Mouse (Mus musculus) cortical plate, adult 2 months (tissue): ENCODE measurements around the gene Cd5.

Source experiments
- CTCF ChIP-seq: fragments of 200-500 bp; IDR thresholded peaks from 2 replicates; pipeline ENCODE4 v1.5.1; 2011; ENCODE audit warnings: mild to moderate bottlenecking, control low read depth, low read length; ENCODE audit not compliant: insufficient read depth; ENCODE audit errors: extremely low read depth
- POLR2A ChIP-seq: fragments of 200-500 bp; IDR thresholded peaks from 2 replicates; pipeline ENCODE4 v1.6.1; 2011; ENCODE audit warnings: mild to moderate bottlenecking, low read length, control low read depth; ENCODE audit not compliant: insufficient read depth; ENCODE audit errors: extremely low read depth

DNA sequence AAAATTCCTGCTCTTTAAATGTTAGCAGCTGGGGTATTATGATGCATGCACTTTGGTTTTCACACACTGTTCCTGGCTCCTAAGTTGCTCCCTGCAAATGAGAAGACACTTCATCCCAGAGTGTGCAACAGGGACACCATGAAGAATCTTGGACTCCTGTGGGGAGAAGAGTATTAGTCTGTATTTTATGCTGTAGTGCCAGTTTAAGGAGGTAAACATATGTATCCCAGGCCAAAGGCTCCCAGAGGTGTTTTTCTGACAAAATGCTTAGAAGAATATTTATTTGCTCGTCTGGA, 60.1 kb downstream of the Cd5 start:
- TF ChIP-seq CTCF (no peak), POLR2A (no peak)
